Mouse (Mus musculus) thymus, adult 18-20 months (tissue): ENCODE data around the gene Dnajb13.

Experiments
- DNase-seq, 2 experiments: peaks; one replicate each; pipeline ENCODE4 v3.0.0; 2022; ENCODE audit warnings: mixed read lengths in 2 of 2

Gene Dnajb13

GRCm38 (mm10) chr7:100506494-100506893, 8.3 kb downstream of the Dnajb13 start:
- DNase-seq = no peak

- DNase-seq = no peak
These were observed 9.8 kb downstream of the Dnajb13 start for GRCm38 (mm10) chr7:100504740-100505487.

GRCm38 (mm10) chr7:100503076-100503475, 11.7 kb downstream of the Dnajb13 start:
- peak in 1 of 2 experiments; percentile 35 for DNase-seq

GRCm38 (mm10) chr7:100502374-100502922, 12.3 kb downstream of the Dnajb13 start:
- DNase-seq = no peak

GRCm38 (mm10) chr7:100501844-100502373, 12.9 kb downstream of the Dnajb13 start:
- no peak for DNase-seq

- DNase-seq = peak in 1 of 2 experiments; percentile 22
These were observed 13.5 kb downstream of the Dnajb13 start for GRCm38 (mm10) chr7:100501027-100501843.

GRCm38 (mm10) chr7:100500276-100500977, 14.3 kb downstream of the Dnajb13 start:
- peak; percentile 15 to 30 for DNase-seq

GRCm38 (mm10) chr7:100499465-100499864, 15.3 kb downstream of the Dnajb13 start:
- DNase-seq = no peak

- DNase-seq = peak in 1 of 2 experiments; percentile 25
These were observed 16.8 kb downstream of the Dnajb13 start for GRCm38 (mm10) chr7:100497982-100498381.

- no peak for DNase-seq
These were observed 17.4 kb downstream of the Dnajb13 start for GRCm38 (mm10) chr7:100497402-100497801.

GRCm38 (mm10) chr7:100496791-100497190, 18.0 kb downstream of the Dnajb13 start:
- DNase-seq = peak in 1 of 2 experiments; percentile 28

GRCm38 (mm10) chr7:100496371-100496770, 18.4 kb downstream of the Dnajb13 start:
- no peak for DNase-seq

- DNase-seq = peak; percentile 88 to 96
These were observed 19.0 kb downstream of the Dnajb13 start for GRCm38 (mm10) chr7:100495581-100496251.

GRCm38 (mm10) chr7:100495042-100495441, 19.7 kb downstream of the Dnajb13 start:
- peak in 1 of 2 experiments; percentile 44 for DNase-seq

GRCm38 (mm10) chr7:100494415-100494831, 20.3 kb downstream of the Dnajb13 start:
- peak in 1 of 2 experiments; percentile 40 for DNase-seq

- DNase-seq = peak; percentile 39 to 58
These were observed 21.0 kb downstream of the Dnajb13 start for GRCm38 (mm10) chr7:100493484-100494414.

- peak; percentile 92 to 96 for DNase-seq
These were observed 21.7 kb downstream of the Dnajb13 start, which contains the start of gene Ucp2 for GRCm38 (mm10) chr7:100493117-100493483. Gene Ucp2, plus strand, starts transcription at chr7:100493337.

GRCm38 (mm10) chr7:100492391-100493116, 22.2 kb downstream of the Dnajb13 start:
- DNase-seq = peak in 1 of 2 experiments; percentile 50

- DNase-seq = no peak
These were observed 26.2 kb downstream of the Dnajb13 start for GRCm38 (mm10) chr7:100488474-100489048.

GRCm38 (mm10) chr7:100487301-100487700, 27.5 kb downstream of the Dnajb13 start:
- no peak for DNase-seq
